In genomic region chr7:25805631-25806343, GRCm38 (mm10) we compare ENCODE assay signal across 8 mouse cellular contexts. TPM values are rescaled to one million over a fixed set of nuclear protein-coding genes. Genes with fewer than 3 reads are reported as not detected.
DNase-seq lines count a peak whose midpoint lies in the region; ATAC-seq and TF ChIP-seq lines count a peak whose summit lies in the region.

No protein-coding gene starts in this region.

- H3K9me3 ChIP-seq in forebrain, embryonic 10.5 days, result no peaks in the 10 kb centered on the region
- H3K9me3 ChIP-seq in heart, embryonic 16.5 days (replicated peaks; ENCODE audit: control insufficient read depth, low read length), result no peaks in the 10 kb centered on the region
- H3K9me3 ChIP-seq in liver, embryonic 11.5 days (ENCODE audit: control insufficient read depth, low read length), result no peaks in the 10 kb centered on the region
- H3K9me3 ChIP-seq in stomach, postnatal 0 days (ENCODE audit: control insufficient read depth, low read length), result no peaks in the 10 kb centered on the region

- WGBS in bone marrow, adult 2 months, result 25% methylated on average over 21 of the region's 21 CpGs
- 37% methylated on average over 21 of the region's 21 CpGs for WGBS in forebrain, embryonic 10.5 days
- 18% methylated on average over 21 of the region's 21 CpGs for WGBS in heart, embryonic 16.5 days
- WGBS in liver, embryonic 11.5 days, result 32% methylated on average over 21 of the region's 21 CpGs
- WGBS in stomach, postnatal 0 days, result 25% methylated on average over 21 of the region's 21 CpGs

- H3K4me3 ChIP-seq in bone marrow, adult 2 months (replicated peaks; ENCODE audit: control insufficient read depth, low read depth, low read length), result no peak overlapping the region
- H3K4me3 ChIP-seq in forebrain, embryonic 10.5 days, result peak overlapping the region; percentile 32
- no peak overlapping the region for H3K4me3 ChIP-seq in heart, embryonic 16.5 days (ENCODE audit: low read length)
- no peak overlapping the region for H3K4me3 ChIP-seq in liver, embryonic 11.5 days (ENCODE audit: low read depth, low read length)
- H3K4me3 ChIP-seq in stomach, postnatal 0 days (ENCODE audit: low read depth, low read length), result peak overlapping the region; percentile 18; the same call in 1 of the 2 replicates

- H3K4me1 ChIP-seq in bone marrow, adult 2 months (ENCODE audit: control insufficient read depth, insufficient read depth, low read length), result no peaks in the 10 kb centered on the region
- H3K4me1 ChIP-seq in forebrain, embryonic 10.5 days, result peaks cover 15% of the 10 kb centered on the region
- peaks cover 13% of the 10 kb centered on the region for H3K4me1 ChIP-seq in heart, embryonic 16.5 days (ENCODE audit: control insufficient read depth, insufficient read depth, low read length)
- peaks cover 9% of the 10 kb centered on the region for H3K4me1 ChIP-seq in liver, embryonic 11.5 days (replicated peaks; ENCODE audit: control insufficient read depth, insufficient read depth, low read length)
- no peaks in the 10 kb centered on the region; the same call in 1 of the 2 replicates for H3K4me1 ChIP-seq in stomach, postnatal 0 days (replicated peaks; ENCODE audit: control insufficient read depth, insufficient read depth)

- H3K27me3 ChIP-seq in forebrain, embryonic 10.5 days (ENCODE audit: poor library complexity, severe bottlenecking), result no peaks in the 10 kb centered on the region
- no peaks in the 10 kb centered on the region for H3K27me3 ChIP-seq in heart, embryonic 16.5 days (ENCODE audit: control insufficient read depth, insufficient read depth, low read length)
- H3K27me3 ChIP-seq in liver, embryonic 11.5 days (replicated peaks; ENCODE audit: control insufficient read depth, insufficient read depth, low read length), result no peaks in the 10 kb centered on the region
- no peaks in the 10 kb centered on the region for H3K27me3 ChIP-seq in stomach, postnatal 0 days (ENCODE audit: control insufficient read depth, insufficient read depth, low read length)

- TF ChIP-seq CTCF in bone marrow, adult 2 months (IDR thresholded peaks at IDR 0.05; ENCODE audit: control insufficient read depth, insufficient read depth, low read length), result peak; percentile 18; the same call in 1 of the 2 replicates
- TF ChIP-seq CTCF in stomach, postnatal 0 days (IDR thresholded peaks at IDR 0.05; ENCODE audit: low read depth), result peak; percentile 93

- H3K36me3 ChIP-seq in forebrain, embryonic 10.5 days (replicated peaks), result no peaks in the 10 kb centered on the region
- H3K36me3 ChIP-seq in heart, embryonic 16.5 days (ENCODE audit: control insufficient read depth, insufficient read depth), result no peaks in the 10 kb centered on the region
- no peaks in the 10 kb centered on the region for H3K36me3 ChIP-seq in liver, embryonic 11.5 days (ENCODE audit: control insufficient read depth, insufficient read depth, low read length)
- peaks cover 4% of the 10 kb centered on the region for H3K36me3 ChIP-seq in stomach, postnatal 0 days (ENCODE audit: control insufficient read depth, insufficient read depth, low read length)

- no peak for TF ChIP-seq EP300 in stomach, postnatal 0 days (optimal IDR thresholded peaks at IDR 0.05)

- H3K4me2 ChIP-seq in heart, embryonic 16.5 days (ENCODE audit: low read depth, low read length), result peak overlapping the region; percentile 49
- H3K4me2 ChIP-seq in liver, embryonic 11.5 days, result 0 out of 2 replicates have a peak overlapping the region, but pooled peaks have one; percentile 29
- peak overlapping the region; percentile 49 for H3K4me2 ChIP-seq in stomach, postnatal 0 days (replicated peaks; ENCODE audit: low read depth)

- peak overlapping the region; percentile 38; the same call in 1 of the 2 replicates for H3K9ac ChIP-seq in heart, embryonic 16.5 days (ENCODE audit: low read length)
- H3K9ac ChIP-seq in liver, embryonic 11.5 days (ENCODE audit: low read depth, low read length), result 0 out of 2 replicates have a peak overlapping the region, but pooled peaks have one; percentile 25
- H3K9ac ChIP-seq in stomach, postnatal 0 days (ENCODE audit: low read length), result peak overlapping the region; percentile 31; the same call in 1 of the 2 replicates

- no peak for ATAC-seq in heart, embryonic 16.5 days (replicated peaks; ENCODE audit: extremely low read depth, insufficient read depth, low FRiP score)
- peak; percentile 18; the same call in 1 of the 2 replicates for ATAC-seq in liver, embryonic 11.5 days (replicated peaks; ENCODE audit: low FRiP score)
- peak; percentile 41 for ATAC-seq in stomach, postnatal 0 days (ENCODE audit: low FRiP score, low TSS enrichment)

- no peak overlapping the region for H3K27ac ChIP-seq in bone marrow, adult 2 months (ENCODE audit: control insufficient read depth, insufficient read depth, low read depth, low read length, poor library complexity)
- H3K27ac ChIP-seq in forebrain, embryonic 10.5 days, result peak overlapping the region; percentile 45
- H3K27ac ChIP-seq in heart, embryonic 16.5 days (ENCODE audit: low read length), result no peak overlapping the region
- H3K27ac ChIP-seq in liver, embryonic 11.5 days (ENCODE audit: low read depth, low read length), result no peak overlapping the region
- H3K27ac ChIP-seq in stomach, postnatal 0 days (replicated peaks), result no peak overlapping the region

- peak; percentile 66 to 72 for DNase-seq in CD8-positive naive resting alpha-beta T cell, adult 2 months (ENCODE audit: low read depth in 2 of 2, low spot score in 2 of 2)
- DNase-seq in forebrain, embryonic 10.5 days (ENCODE audit: extremely low spot score, low spot score), result peak; percentile 64
- peak; percentile 85 for DNase-seq in kidney, postnatal 14 days
- peak; percentile 75 for DNase-seq in liver, embryonic 11.5 days (ENCODE audit: low spot score)
- DNase-seq in neural tube, embryonic 10.5 days (ENCODE audit: extremely low spot score, low spot score), result peak; percentile 79
- peak; percentile 81 for DNase-seq in stomach, postnatal 0 days (ENCODE audit: low spot score)

- TF ChIP-seq POLR2A in bone marrow, adult 2 months (IDR thresholded peaks at IDR 0.05; ENCODE audit: borderline replicate concordance, control insufficient read depth, low read depth, low read length), result no peak

RNA-seq across cellular contexts. Expression of gene Cyp2s1, which starts 10.9 kb away (rescaled TPM):
- polyA plus RNA-seq in bone marrow, adult 2 months (2011; ENCODE audit: insufficient read depth, insufficient read length, low replicate concordance, missing spikeins), result not detected in 2 replicates
- polyA plus RNA-seq in forebrain, embryonic 10.5 days (2016; fragmentation: Nextera tagmentation; extraction: Ambion mirVana), result 0.17 and 0.28 TPM in 2 replicates
- polyA plus RNA-seq in heart, embryonic 16.5 days (2015; fragmentation: Nextera tagmentation; extraction: Ambion mirVana), result 5.4 and 5.8 TPM in 2 replicates
- polyA plus RNA-seq in liver, embryonic 11.5 days (2014; fragmentation: Nextera tagmentation; extraction: Ambion mirVana), result 1.4 and 2.6 TPM in 2 replicates
- 166 and 195 TPM in 2 replicates for polyA plus RNA-seq in stomach, postnatal 0 days (2015; fragmentation: Nextera tagmentation; extraction: Ambion mirVana)

RNA-seq across cellular contexts. Expression of gene Axl, which starts 17.3 kb away (rescaled TPM):
- polyA plus RNA-seq in bone marrow, adult 2 months (2011; ENCODE audit: insufficient read depth, insufficient read length, low replicate concordance, missing spikeins), result 20.4 and 37.6 TPM in 2 replicates
- 19.3 and 19.5 TPM in 2 replicates for polyA plus RNA-seq in forebrain, embryonic 10.5 days (2016; fragmentation: Nextera tagmentation; extraction: Ambion mirVana)
- 44.5 and 45.1 TPM in 2 replicates for polyA plus RNA-seq in heart, embryonic 16.5 days (2015; fragmentation: Nextera tagmentation; extraction: Ambion mirVana)
- 34.2 and 35.4 TPM in 2 replicates for polyA plus RNA-seq in liver, embryonic 11.5 days (2014; fragmentation: Nextera tagmentation; extraction: Ambion mirVana)
- polyA plus RNA-seq in stomach, postnatal 0 days (2015; fragmentation: Nextera tagmentation; extraction: Ambion mirVana), result 52.8 and 53.4 TPM in 2 replicates

RNA-seq across cellular contexts. Expression of gene Hnrnpul1, which starts 51.2 kb away (rescaled TPM):
- polyA plus RNA-seq in bone marrow, adult 2 months (2011; ENCODE audit: insufficient read depth, insufficient read length, low replicate concordance, missing spikeins), result 74.6 and 75.3 TPM in 2 replicates
- 59.2 and 60.5 TPM in 2 replicates for polyA plus RNA-seq in forebrain, embryonic 10.5 days (2016; fragmentation: Nextera tagmentation; extraction: Ambion mirVana)
- polyA plus RNA-seq in heart, embryonic 16.5 days (2015; fragmentation: Nextera tagmentation; extraction: Ambion mirVana), result 32.3 and 34.4 TPM in 2 replicates
- polyA plus RNA-seq in liver, embryonic 11.5 days (2014; fragmentation: Nextera tagmentation; extraction: Ambion mirVana), result 67.2 and 68.6 TPM in 2 replicates
- 25.9 and 27.5 TPM in 2 replicates for polyA plus RNA-seq in stomach, postnatal 0 days (2015; fragmentation: Nextera tagmentation; extraction: Ambion mirVana)

Comparison
In these comparisons a context has a peak if more than half of its experiments do, and no peak if none do; other contexts are left out.
1. H3K4me3 ChIP-seq: peak in forebrain, embryonic 10.5 days (single experiment) and stomach, postnatal 0 days (single experiment); none in bone marrow, adult 2 months (single experiment), heart, embryonic 16.5 days (single experiment) and liver, embryonic 11.5 days (single experiment).
2. RNA of gene Cyp2s1, which starts 10.9 kb away (polyA plus RNA-seq): 166 to 195 TPM in stomach, postnatal 0 days; 5.4 to 5.8 TPM in heart, embryonic 16.5 days, 1.4 to 2.6 TPM in liver, embryonic 11.5 days, not detected in bone marrow, adult 2 months and 0.17 to 0.28 TPM in forebrain, embryonic 10.5 days; every median in the first group is over 10 times any median in the second.
3. Peak in every context shown above with its lines, with median percentiles within 50 percentile points of each other: DNase-seq, H3K4me2 ChIP-seq and H3K9ac ChIP-seq.